Mouse (Mus musculus) spleen, adult 2 months (tissue): Measurements from ENCODE around the gene Trim30a. TPM values are rescaled to one million over a fixed set of nuclear protein-coding genes. Genes with fewer than 3 reads are reported as not detected.
A peak's percentile ranks its signal among the peaks of the same experiment; 100 is the strongest.

Experiments used
- DNase-seq, 2 experiments: peaks; one replicate each; pipeline versions ENCODE4 v3.0.0 to v3.0.0-alpha.2; 2012 to 2021; ENCODE audit warnings: low spot score in 2 of 2, low read depth in 1 of 2
- H3K27ac ChIP-seq: fragments of 200-500 bp; 2 replicates; pipeline ENCODE4 v1.5.1; 2012; ENCODE audit warnings: low read length, inconsistent platforms; ENCODE audit not compliant: insufficient read depth
- H3K27me3 ChIP-seq: fragments of 200-500 bp; 2 replicates; pipeline ENCODE4 v1.6.1; 2012; ENCODE audit warnings: mild to moderate bottlenecking, moderate library complexity, low read length, inconsistent platforms; ENCODE audit not compliant: control insufficient read depth, insufficient read depth
- H3K36me3 ChIP-seq: fragments of 200-500 bp; 2 replicates; pipeline ENCODE4 v1.6.1; 2012; ENCODE audit warnings: mild to moderate bottlenecking, low read length, inconsistent platforms; ENCODE audit not compliant: control insufficient read depth, insufficient read depth
- H3K4me1 ChIP-seq: fragments of 200-500 bp; 2 replicates; pipeline ENCODE4 v1.6.1; 2011; ENCODE audit warnings: inconsistent platforms; ENCODE audit not compliant: control insufficient read depth, insufficient read depth, insufficient read length
- H3K4me3 ChIP-seq: fragments of 200-500 bp; 2 replicates; pipeline ENCODE4 v1.5.1; 2011; ENCODE audit warnings: mild to moderate bottlenecking, inconsistent platforms; ENCODE audit not compliant: insufficient read depth, insufficient read length; ENCODE audit errors: extremely low read depth
- CTCF ChIP-seq: fragments of 200-500 bp; IDR thresholded peaks from 2 replicates; pipeline ENCODE4 v1.5.1; 2011; ENCODE audit warnings: mild to moderate bottlenecking, inconsistent platforms; ENCODE audit not compliant: insufficient read depth, insufficient read length, insufficient replicate concordance; ENCODE audit errors: extremely low read depth
- POLR2A ChIP-seq: fragments of 200-500 bp; IDR thresholded peaks from 2 replicates; pipeline ENCODE4 v1.6.1; 2011; ENCODE audit warnings: low read depth, low read length, inconsistent platforms
- WGBS: fragments of 180-500 bp; shearing (Covaris S2); methylation state at CpG from one replicate; pipeline ENCODE4 v1.1.7; 2018; 5-methylcytosine and 5-hydroxymethylcytosine counted together
- polyA plus RNA-seq: library from polyadenylated mRNA; depleted of rRNA; stranded (reverse); fragments of >200 nt; gene quantifications from 2 replicates; pipeline ENCODE4 v1.2.3, GENCODE M21; 2012; rRNA removed

The Trim30a gene
- polyA plus RNA-seq, 1 experiment: 8.8 TPM

DNA sequence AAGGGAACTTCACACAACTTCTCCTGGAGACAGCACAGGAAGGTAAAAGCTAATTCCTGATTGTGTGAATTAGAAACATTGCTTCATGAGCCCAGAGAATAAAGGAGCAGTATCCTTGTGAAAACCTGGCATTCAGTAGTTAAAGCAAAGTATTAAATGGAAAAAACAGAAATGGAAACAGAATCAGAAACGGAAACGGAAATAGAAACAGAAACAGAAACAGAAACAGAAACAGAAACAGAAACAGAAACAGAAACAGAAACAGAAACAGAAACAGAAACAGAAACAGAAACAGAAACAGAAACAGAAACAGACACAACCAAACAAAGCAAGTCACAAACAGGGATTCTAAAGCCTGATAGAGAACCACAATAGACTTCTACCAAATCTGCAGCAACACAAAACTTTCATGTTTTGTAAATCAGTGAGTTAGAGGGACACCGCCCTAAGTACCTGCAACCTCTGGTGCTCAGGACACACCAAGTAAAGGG lies 60.5 kb downstream of the Trim30a start:
- DNase-seq: no peak
- TF ChIP-seq CTCF: no peak
- no peak for TF ChIP-seq POLR2A
- no peak overlapping the region for H3K27ac ChIP-seq
- H3K4me3 ChIP-seq: no peak overlapping the region
- no peaks in the 10 kb centered on the region for H3K36me3 ChIP-seq
- H3K27me3 ChIP-seq: no peaks in the 10 kb centered on the region
- peaks cover 4% of the 10 kb centered on the region; the same call in 1 of the 2 replicates for H3K4me1 ChIP-seq
- WGBS: 92% methylated on average over 3 of the region's 3 CpGs

DNA sequence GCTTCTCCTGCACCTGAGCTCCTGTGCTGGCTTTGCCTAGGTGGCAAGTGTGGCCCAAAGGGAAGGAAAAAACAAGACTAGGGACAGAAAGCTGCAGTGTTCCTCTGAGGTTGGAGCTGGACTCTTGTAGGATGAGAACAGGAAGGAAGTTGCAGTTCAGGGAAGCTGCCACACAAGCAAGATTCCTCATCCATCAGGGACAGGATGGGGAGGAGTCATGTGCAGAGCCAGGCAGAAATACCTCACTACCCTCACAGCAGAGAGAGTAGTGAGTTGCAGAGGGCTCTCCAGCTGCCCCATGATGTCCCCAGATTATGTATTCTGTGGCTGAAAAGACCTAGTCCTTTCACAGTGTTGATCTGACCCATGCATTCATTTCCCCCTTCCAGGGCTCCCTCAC lies 63.9 kb downstream of the Trim30a start:
- H3K4me3 ChIP-seq: no peak overlapping the region
- no peak for DNase-seq

DNA sequence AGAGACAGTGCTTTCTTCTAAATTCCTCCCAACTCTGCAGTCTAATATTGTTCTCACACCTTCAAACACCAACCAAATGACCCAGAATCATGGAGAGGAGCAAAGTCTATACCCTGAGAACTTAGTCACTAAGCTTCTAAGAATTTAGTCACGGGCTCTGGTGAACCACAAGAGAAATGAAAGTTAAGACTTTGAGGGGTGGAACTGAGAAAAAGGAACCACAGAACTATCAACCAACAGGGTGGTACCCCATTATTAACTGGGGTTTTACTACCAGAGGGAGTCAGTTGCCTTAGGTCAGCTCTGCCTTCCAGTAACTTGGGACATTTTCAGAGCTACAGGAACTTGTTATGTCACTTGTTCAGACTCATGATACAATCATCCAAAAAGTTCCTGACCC lies 64.3 kb downstream of the Trim30a start, which contains the start of gene Trim30c:
Trim30c (minus strand) TSS at position 140 of the 400 bp plus-strand sequence.
- peaks cover 11% of the 10 kb centered on the region; the same call in 1 of the 2 replicates for H3K4me1 ChIP-seq
- TF ChIP-seq CTCF: no peak
- TF ChIP-seq POLR2A: no peak
- WGBS: 5% methylated on average over 1 of the region's 1 CpGs
- peak within 1 kb of the TSS; percentile 30 for H3K4me3 ChIP-seq
- no peaks in the 10 kb centered on the region for H3K36me3 ChIP-seq
- peak within 1 kb of the TSS; percentile 57; the same call in 1 of the 2 replicates for H3K27ac ChIP-seq
- H3K27me3 ChIP-seq: no peaks in the 10 kb centered on the region
- no peak for DNase-seq

More for the DNA sequence above, 63.9 kb downstream of the Trim30a start:
- TF ChIP-seq CTCF (no peak), POLR2A (no peak)
- 0 out of 2 replicates have a peak overlapping the region, but pooled peaks have one; percentile 11 for H3K27ac ChIP-seq
- H3K27me3 ChIP-seq: no peaks in the 10 kb centered on the region
- no peaks in the 10 kb centered on the region for H3K36me3 ChIP-seq
- H3K4me1 ChIP-seq: peaks cover 11% of the 10 kb centered on the region; the same call in 1 of the 2 replicates

DNA sequence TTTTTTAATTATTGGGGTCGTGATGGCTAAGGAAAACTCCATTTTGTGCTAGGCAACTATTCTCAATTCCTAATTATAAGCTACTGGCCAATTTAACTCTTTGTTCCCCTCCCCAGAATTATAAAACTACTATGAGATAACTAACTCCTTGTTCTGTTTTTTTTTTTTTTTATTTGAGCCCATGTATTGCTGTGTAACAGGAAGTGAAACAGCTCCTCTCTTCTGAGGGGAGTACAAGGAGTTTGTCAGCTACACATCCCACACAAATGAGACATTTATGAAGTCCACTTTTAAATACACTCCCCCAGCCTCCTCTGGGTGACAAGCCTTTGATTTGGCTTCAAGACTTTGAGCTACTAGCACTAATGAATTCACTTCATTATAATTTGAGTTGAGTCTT lies 66.5 kb downstream of the Trim30a start:
- 82% methylated on average over 1 of the region's 1 CpGs for WGBS
- peaks cover 11% of the 10 kb centered on the region; the same call in 1 of the 2 replicates for H3K4me1 ChIP-seq
- H3K4me3 ChIP-seq: no peak overlapping the region
- TF ChIP-seq CTCF (no peak), POLR2A (no peak; the same call in 1 of the 2 replicates)
- no peaks in the 10 kb centered on the region for H3K36me3 ChIP-seq
- H3K27ac ChIP-seq: no peak overlapping the region
- H3K27me3 ChIP-seq: no peaks in the 10 kb centered on the region
- no peak for DNase-seq

DNA sequence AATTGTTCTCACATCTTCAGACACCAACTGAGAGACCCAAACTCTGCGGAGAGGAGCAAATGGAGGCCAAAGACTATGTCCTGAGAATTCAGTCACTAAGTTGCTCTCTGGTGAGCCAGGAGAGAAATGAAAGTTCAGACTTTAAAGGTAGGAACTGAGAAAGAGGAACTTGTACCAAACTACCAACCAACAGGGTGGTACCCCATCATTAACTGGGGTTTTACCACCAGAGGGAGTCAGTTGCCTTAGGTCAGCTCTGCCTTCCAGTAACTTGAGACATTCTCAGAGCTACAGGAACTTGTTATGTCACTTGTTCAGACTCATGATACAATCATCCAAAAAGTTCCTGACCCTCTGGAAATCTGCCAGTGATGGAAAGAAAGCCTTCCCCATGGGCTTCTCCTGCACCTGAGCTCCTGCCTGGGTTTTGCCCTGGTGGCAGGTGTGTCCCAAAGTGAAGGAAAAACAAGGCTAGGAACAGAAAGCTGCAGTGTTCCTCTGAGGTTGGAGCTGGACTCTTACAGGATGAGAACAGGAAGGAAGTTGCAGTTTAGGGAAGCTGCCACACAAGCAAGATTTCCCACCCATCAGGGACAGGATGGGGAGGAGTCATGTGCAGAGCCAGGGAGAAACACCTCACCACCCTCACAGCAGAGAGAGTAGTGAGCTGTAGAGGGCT lies 95.1 kb downstream of the Trim30a start, which contains the start of gene Trim30b:
Trim30b (minus strand) TSS at position 149 of the 679 bp plus-strand sequence.
- 13% methylated on average over 1 of the region's 1 CpGs for WGBS
- Histone ChIP-seq H3K27me3 (no peaks in the 10 kb centered on the region; the same call in 1 of the 2 replicates), H3K4me3 (peak within 1 kb of the TSS; percentile 53), H3K36me3 (peaks cover 4% of the 10 kb centered on the region; the same call in 1 of the 2 replicates), H3K27ac (peak within 1 kb of the TSS; percentile 75), H3K4me1 (peaks cover 3% of the 10 kb centered on the region; the same call in 1 of the 2 replicates)
- TF ChIP-seq POLR2A: no peak
- TF ChIP-seq CTCF: no peak
- DNase-seq: peak; percentile 58 to 75

DNA sequence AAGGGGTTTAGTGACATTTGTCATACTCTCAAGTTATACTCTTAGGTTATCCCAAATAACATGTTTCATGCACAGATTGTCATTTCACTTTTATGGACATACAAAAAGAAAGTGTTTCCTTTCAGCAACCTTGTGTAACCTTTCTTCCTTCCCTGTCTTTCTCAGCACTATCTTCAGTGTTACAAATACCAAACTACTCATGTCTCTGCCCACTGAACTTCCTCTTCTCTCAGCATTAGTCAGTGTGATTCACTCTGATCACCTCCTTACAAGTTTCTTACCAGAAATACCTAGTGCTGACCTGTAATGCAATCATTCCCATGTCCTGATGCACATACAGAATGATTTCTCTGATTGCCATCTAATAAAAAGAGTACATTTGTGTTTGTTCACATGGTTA lies 98.7 kb downstream of the Trim30a start:
- TF ChIP-seq CTCF: no peak
- no peak for TF ChIP-seq POLR2A
- no peak for DNase-seq
- Histone ChIP-seq H3K4me3 (no peak overlapping the region), H3K4me1 (peaks cover 3% of the 10 kb centered on the region; the same call in 1 of the 2 replicates), H3K36me3 (peaks cover 11% of the 10 kb centered on the region), H3K27ac (no peak overlapping the region), H3K27me3 (no peaks in the 10 kb centered on the region)

Other genes starting within 250 kb of the Trim30a start
- gene Trim6, start 246.4 kb downstream of the Trim30a start, polyA plus RNA-seq: 0.34 and 0.36 TPM in 2 replicates
- 13.5 and 14.5 TPM in 2 replicates for gene Trim34a, start 220.7 kb downstream of the Trim30a start, polyA plus RNA-seq
- gene Trim5, start 177.1 kb downstream of the Trim30a start, polyA plus RNA-seq: 1.7 and 1.8 TPM in 2 replicates
- gene Trim12a, start 149.7 kb downstream of the Trim30a start, polyA plus RNA-seq: 6.2 and 7.5 TPM in 2 replicates
- 5.7 and 6.7 TPM in 2 replicates for gene Trim34b, start 135.7 kb downstream of the Trim30a start, polyA plus RNA-seq
- gene Trim12c, start 111.8 kb downstream of the Trim30a start, polyA plus RNA-seq: 4.9 and 5.0 TPM in 2 replicates
- gene Trim30b, start 95.3 kb downstream of the Trim30a start, polyA plus RNA-seq: 2.8 and 3.5 TPM in 2 replicates
- 0.49 and 0.51 TPM in 2 replicates for gene Trim30c, start 64.4 kb downstream of the Trim30a start, polyA plus RNA-seq
- gene Trim30d, start 42.7 kb upstream of the Trim30a start, polyA plus RNA-seq: 2.8 and 2.9 TPM in 2 replicates
- gene Olfr651, start 84.9 kb upstream of the Trim30a start, polyA plus RNA-seq: not detected in 2 replicates
- not detected in 2 replicates for gene Olfr652, start 95.7 kb upstream of the Trim30a start, polyA plus RNA-seq
- not detected in 2 replicates for gene Olfr653, start 112.1 kb upstream of the Trim30a start, polyA plus RNA-seq
- gene Olfr654, start 121.8 kb upstream of the Trim30a start, polyA plus RNA-seq: not detected in 2 replicates
- not detected in 2 replicates for gene Olfr655, start 136.6 kb upstream of the Trim30a start, polyA plus RNA-seq
- not detected in 2 replicates for gene Olfr656, start 148.8 kb upstream of the Trim30a start, polyA plus RNA-seq
- not detected in 2 replicates for gene Olfr657, start 159.6 kb upstream of the Trim30a start, polyA plus RNA-seq
- gene Olfr658, start 182.1 kb upstream of the Trim30a start, polyA plus RNA-seq: 0.05 and 0.06 TPM in 2 replicates
- gene Olfr659, start 201.6 kb upstream of the Trim30a start, polyA plus RNA-seq: not detected in 2 replicates
- gene Olfr661, start 221.3 kb upstream of the Trim30a start, polyA plus RNA-seq: not detected in 2 replicates